Mouse (Mus musculus) thymus, postnatal 36 days (tissue): Measurements from ENCODE around the gene Mgll.

Source experiments
- DNase-seq, 2 experiments: peaks; one replicate each; pipeline ENCODE4 v3.0.0; 2022; ENCODE audit warnings: mixed read lengths in 2 of 2

Gene Mgll

DNA sequence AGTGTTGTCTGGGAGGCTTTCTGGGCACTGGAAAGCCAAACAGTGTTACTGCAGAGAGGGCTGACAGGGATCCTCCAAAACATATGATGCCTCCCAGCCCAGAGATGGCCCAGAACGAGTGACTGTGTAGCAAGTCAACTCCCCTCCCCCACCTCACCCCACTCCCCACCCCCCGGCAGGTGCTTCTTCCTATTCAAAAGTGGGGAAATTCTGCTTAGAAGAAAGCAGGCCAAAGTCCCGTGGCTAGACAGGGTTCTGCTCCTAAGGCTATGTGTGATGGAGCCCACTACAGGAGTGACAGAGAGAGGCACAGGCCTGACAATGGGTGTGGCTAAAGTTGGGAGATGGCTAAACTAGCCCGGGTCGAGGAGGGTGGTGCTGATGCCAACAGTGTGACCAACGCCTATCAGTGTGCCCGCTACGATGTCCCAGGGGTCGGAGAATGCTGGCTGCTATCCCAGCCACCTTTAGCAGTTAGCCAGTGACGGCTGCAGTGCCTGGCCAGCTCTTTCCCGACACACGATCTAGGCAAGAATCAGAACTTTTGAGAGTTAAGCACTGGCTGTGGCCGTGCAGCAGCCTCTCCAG is 52.2 kb downstream of the Mgll start:
- DNase-seq = no peak

DNA sequence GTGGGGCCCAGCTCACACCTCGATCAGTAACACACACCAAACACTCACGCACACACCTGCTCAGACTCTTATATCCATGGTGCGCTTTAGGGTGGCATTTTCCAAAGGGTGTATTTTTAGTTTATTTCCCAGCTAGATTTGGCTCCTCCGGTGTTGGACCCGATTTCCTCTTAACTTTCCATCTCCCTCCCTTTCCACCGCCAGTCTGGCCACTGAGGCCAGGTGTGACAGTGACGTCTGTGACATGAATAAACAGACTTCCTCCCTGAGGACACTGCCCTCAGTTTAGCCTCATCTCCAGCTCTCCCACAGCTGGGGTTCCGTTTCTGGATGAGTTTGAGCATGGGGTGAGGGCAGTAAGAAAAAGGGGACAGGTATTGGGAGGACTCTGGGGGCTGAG is 52.8 kb downstream of the Mgll start:
- DNase-seq = no peak

DNA sequence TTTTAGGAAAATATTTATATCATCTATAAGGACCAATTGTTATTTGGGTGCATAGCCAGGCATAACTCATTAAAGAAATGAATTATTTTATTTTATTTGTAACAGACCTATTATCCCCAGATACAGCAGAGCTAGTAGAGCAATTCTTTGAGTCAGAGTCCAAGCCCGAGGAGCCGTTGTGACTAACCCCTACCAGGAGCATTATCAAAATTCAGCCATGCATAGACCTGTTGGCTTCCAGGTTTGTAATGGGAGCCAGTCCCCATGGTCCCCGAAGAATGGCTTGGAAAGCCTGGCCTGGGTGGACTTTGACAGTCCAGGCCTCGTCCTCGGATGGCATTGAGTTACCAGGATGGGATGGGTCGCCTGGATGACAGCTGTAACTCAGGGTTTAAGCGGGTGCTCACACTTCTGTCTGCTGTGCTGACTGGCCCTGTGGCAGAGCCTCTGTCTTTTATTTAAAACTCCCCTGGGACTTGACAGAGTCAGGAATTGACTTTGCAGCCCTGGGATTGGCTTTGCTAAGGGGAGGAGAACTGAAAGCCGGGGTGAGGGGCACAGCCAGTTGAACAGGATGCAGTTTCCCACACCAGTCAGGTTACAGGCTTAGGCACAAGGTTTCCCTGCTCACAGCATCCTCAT is 54.0 kb downstream of the Mgll start:
- no peak for DNase-seq

DNA sequence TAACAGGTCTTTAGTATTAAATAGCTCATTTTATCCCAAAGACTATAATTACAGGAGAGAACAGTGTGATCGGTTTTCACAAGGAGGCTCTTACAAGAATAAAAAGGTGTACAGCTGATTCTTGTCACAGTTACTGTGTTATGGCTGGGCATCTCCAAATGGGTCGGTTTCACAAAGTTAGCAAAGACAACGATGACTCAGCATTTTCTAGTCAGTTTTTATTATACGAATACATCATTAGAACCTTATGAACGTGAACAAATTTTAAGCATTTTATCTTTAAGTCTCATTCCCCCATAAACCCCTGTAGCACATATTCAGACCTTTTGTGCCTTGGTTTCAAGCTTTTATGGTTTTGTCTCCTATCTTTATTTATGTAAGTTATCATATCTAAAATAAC is 55.5 kb downstream of the Mgll start:
- DNase-seq = no peak

DNA sequence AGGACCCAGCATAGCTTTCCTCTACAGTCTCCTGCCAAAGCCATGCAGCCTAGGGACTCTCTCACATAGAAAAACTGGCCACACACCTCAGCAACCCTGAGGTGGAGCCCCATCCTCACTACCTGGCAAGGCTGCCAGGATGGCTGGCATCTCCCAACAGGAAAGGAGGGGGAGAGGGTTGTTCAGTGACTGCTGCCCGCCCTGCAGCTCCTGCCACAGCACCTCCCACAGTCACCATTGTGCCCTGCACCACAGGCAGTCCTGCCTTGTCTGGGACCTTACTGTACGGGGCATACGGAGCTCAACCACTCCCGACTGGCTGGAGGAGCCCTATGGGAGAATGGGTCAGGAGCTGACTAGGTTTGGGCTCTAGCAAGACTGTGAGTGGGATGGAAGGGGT is 57.7 kb downstream of the Mgll start:
- DNase-seq = no peak

DNA sequence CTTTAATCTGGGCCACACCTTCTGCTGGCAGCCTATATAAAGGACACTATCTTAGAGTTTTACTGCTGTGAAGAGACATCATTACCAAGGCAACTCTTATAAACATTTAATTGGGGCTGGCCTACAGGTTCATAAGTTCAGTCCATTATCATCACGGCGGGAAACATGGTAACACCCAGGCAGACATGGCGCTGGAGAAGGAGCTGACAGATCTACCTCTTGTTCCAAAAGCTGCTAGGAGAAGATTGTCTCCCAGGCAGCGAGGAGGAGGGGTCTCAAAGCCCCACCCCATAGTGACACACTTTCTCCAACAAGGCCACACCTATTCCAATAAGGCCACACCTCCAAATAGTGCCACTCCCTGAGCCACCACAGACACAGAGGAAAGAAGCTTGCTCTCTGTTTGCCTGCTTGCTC is 58.8 kb downstream of the Mgll start:
- no peak for DNase-seq

DNA sequence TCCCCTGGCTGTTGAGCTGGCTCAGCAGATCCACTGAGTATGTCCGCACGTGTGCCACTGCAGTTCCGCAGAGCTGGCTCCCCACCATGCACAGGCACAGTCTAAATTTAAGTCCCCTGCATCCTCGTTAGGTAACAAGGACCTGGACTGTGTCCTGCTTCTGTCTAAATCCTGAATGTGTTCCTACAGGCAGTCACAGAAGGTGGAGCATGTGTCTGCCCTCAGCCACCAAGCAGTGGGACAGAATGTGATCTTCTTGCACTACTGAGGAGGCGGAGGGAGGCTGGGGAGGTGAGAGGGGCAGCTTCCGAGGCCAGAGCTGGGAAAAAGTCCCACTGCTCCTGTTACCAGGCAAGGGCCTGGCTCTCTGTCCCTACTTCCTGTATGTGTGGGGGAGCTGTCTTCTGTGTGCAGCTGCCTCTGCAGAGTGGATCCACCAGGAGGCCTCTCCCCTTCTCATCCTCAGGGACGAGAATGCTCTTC is 60.5 kb downstream of the Mgll start:
- no peak for DNase-seq

DNA sequence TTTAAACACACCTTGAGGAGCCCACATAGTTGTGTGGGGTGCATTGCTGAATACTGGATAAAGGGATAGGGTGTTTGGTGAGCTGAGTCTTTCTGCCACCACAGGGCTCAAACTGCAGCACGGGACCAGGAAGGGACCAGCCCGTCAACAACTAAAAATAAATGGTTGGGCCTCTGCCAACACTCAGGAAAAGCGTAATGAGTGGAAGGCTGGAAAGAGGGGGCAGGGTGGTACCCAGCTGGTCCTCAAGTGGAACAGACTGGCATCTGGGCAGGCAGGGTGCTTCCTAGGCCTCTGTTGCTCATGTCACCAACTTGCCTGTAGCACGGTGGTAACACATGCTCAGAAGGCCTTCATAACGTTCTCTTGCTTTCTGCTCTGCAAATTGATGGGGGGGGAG is 61.1 kb downstream of the Mgll start:
- no peak for DNase-seq

DNA sequence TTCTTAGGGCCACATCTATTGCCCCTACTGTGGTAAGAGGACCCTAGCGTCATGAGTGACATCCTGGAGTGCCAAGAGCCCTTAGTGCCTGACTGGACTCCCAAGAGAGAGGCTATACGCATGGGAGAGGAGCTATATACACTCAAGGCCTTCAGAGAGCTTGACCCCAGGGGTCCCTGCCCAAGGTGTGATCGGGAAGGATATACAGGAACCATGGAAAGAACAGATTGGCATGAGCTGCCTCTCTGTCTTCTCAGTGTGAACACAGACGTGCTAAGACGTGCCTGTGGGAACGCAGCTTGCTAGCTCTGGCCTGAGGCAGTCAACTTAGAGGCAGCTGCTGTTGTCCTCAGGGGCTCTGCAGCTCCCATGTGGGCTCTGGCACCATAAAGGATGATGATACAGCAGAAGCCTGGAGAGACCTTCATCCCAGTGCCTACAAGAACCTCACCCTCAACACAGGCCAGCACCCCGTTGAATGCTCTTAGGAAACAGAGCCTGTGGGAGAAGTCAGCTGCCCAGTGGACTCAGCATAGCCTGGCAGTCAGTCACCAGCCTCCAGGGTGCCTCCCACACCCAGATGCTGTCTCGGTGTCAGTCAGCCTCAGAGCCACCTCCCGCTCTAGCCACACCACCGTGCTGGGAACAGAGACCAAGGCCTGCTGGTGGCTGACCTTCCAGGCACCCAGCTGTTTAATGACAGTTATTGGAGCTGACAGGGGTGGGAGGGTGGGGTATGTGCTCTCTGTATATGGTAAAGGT is 61.8 kb downstream of the Mgll start:
- DNase-seq = no peak

DNA sequence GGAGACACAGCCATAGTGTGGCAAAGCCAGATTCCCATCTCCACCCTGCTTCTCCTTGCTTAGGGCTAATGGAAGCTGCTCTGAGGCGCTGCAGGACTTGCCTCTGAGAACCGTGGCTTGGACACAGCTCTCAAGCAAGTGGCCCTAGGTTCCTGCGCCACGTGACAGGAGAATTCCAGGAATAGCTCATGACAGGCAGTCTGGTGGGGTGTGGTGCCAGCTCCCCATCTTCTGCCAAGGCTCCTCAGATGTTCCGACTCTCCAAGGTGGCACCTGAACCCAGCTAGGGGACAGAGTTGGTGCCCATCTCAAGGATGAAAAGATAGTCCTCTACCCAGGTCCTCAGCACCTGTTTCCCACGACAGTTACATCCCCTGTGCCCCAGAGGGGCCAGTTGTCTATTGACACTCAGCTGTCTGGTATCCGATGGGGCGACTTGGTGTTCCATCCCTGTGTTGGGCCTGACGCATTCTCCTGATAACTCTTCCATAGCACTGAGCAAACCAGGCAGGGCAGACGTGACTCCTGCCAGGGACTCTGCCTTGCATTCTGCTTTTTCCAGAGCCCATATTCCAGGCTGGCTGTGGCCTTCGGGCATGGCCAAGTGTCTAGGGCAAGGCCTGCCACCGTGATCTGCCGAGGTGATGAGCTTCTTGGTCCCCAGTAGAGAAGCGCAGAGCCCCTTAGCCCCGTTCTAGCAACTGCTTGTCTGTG is 62.7 kb downstream of the Mgll start:
- DNase-seq = no peak

DNA sequence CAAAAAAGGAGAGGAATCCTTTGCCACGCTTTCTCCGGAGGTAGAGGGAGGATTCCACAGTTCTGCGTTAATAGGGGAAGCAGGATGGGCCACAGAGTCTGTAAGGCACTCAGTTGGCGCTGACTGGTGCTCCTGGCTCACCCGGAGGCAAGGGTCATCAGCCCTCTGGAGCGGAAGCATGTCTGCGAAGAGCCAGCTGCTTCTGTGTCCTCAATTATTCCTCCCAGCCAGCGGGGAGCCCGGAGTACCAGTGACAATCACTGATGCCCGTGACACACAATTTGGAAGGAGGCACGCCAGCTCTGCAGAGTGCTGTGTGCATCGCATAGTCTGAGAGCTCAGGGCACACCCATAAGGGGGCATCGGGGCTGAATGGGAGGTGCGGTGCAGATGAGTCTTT is 63.3 kb downstream of the Mgll start:
- DNase-seq = no peak

DNA sequence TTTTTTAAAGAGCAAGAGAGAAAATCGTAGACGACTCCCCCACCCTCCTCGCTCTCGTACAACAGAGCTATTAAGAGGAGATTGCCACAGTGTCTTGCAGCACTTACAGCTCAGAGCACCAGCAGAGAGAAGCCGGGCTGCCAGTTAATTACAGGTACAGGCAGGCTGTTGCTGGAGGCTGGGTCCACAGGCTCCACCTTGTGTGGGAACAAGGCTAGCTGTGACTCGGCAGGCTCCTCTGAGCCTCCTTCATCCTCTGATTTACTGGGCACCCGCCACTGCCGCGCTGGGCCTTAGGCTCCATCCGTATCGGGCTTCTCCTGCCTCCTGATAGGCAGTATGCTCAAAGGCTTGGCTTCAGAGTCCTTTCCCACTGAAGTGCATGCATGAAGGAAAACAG is 64.0 kb downstream of the Mgll start:
- DNase-seq = no peak

DNA sequence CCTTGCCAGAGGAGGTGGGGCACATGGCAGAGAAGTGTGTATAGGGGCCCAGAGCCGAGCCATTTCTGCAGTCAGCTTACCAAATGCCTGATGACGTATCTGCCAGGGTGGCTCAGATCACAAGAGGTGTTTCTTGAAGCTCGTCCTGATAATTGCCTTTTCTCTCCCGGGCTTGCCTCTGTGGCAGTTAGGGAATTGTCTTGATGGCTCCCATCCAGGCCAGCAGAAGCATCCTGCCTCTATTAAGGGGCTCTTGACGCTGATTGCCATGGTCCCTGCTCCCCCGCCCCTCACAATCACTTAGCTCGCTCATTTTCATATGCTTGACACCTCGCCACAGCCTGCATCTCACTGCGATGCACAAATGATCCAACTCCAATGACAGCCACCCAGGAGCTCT is 67.1 kb downstream of the Mgll start:
- no peak for DNase-seq

DNA sequence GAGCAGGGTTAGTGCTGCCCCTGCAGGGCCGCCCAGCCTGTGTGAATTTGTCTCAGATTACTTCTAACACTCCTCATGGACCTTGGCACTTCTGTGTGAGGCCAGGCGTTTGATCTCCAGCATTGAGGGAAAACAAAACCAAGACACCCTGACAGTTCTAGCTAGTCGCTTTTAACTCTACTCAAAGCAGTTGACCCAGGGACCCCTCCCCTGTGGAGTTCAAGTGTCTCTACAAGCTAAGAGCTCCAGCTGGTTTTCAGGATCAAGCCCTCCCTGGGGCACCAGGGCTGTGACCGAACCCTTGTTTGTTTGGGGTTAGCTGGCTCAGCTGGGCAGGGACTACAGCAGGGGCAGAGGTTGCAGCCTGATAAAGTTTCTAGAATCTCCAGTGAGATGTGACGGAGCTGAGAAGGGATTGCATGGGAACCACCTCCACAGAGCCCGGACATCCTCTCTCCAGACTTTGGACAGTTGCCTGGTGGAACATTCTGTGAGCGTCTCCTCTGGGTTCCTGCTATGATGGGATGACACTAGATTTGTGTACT is 68.0 kb downstream of the Mgll start:
- DNase-seq = no peak

DNA sequence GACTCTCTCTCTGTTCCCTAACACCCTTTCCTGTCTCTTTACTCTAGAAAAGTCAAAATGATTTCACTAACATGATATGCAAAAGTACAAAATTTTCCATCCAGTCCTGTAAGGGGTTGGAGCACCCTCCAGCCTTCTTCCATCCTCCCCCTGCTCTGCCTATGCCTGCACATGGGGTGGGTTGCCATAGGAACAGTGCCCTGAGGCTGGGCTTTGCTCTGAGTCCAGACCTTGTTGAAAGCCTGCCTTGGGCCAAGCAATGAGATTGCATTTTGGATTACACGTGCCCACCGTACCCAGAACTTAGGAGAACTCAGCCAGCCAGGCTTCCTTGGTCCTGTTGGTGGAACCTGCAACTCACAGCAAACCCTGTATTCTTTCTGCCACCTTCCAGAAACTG is 69.0 kb downstream of the Mgll start:
- no peak for DNase-seq

DNA sequence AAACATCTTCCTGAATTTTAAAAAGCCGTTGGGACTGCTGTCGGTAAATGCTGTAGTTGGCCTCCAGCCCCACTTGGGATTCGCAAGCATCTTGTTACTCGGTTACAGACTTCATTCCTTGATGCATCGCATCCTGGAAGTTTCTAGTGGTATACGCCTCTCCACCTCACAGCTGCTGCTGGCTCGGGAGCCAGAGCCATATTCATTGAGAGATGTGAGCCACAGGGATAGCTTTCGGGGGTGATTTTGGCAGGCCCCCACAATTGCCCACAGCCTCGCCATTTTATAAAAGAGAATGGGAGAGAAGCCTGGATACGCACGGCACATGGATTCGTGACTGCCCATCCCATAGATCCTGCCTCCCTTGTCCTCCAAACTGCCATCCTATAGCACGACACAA is 69.7 kb downstream of the Mgll start:
- DNase-seq = no peak

DNA sequence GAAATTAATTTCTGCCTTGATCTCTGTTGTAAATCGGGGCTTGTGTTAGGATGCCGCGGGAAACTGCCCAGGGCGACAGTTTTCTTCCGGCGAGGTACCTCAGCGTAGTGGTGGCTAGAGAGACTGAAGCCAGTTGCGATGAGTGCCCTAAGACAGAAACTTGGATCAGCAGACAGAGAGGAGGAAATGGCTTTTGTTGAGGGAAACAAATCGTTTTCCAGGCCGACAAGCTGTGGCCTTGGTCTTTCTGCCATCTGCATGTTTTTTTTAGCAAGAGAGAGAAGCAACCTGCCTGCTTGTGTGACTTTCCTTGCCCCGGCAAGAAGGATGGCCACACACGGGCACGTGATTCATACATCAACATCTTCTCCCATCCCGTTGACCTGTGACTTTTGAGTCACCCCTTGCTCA is 70.4 kb downstream of the Mgll start:
- DNase-seq = no peak

DNA sequence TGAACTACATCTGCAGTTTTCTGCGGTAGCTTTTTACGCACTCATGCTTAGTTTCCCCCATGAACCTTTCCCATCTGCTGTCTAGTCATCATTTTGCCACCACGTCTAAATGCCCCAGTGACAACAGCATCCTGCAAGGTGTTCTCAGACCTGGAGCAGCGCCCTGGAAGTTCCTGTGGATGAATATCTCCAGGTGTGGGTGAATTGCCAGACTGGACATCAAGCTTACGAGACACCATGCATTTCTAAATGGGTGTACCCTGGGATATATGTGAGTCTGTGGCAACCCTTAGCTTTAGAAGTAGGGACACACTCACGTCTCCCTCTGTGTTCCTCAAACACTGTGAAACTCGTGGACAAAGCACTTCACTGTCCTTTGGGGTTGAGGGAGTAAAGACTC is 76.0 kb downstream of the Mgll start:
- DNase-seq = no peak

DNA sequence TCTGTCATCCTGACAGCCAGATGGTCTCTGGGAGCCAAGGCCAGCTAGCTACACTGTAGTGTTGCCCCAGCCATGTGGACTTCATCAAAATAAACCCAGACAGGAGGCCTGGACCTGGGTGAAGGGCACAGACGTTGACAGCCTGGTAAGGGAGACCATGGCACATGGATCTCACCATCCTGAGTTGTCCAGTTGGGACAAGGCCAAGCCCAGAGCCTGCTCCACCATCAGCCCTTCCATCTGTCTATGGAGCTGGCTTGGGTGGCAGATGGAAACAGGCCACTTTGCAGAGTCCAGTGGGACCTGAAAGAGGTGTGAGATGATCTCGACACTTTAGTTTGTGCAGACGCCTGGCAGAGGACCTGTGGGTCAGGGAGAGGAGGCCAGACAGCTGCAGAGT is 76.5 kb downstream of the Mgll start:
- DNase-seq = no peak

DNA sequence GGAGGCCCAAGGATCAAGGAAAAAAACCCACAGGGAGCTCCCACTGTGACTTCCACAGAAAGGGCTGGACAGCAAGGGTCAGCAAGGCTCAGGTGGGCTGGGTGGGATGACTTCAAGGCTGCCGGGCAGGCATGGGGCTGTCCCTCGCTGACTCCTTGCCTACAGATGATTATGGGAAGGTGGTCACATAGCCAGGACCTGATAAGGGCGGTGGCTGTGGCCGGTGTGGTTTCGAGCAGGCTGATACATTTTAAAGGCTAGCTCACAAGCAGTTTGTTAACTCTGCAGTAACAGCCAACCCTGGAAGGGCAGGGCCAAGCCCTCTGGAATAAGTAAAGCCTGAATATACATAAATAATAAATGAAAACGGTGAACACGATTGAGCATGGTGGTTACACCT is 78.8 kb downstream of the Mgll start:
- DNase-seq = no peak

DNA sequence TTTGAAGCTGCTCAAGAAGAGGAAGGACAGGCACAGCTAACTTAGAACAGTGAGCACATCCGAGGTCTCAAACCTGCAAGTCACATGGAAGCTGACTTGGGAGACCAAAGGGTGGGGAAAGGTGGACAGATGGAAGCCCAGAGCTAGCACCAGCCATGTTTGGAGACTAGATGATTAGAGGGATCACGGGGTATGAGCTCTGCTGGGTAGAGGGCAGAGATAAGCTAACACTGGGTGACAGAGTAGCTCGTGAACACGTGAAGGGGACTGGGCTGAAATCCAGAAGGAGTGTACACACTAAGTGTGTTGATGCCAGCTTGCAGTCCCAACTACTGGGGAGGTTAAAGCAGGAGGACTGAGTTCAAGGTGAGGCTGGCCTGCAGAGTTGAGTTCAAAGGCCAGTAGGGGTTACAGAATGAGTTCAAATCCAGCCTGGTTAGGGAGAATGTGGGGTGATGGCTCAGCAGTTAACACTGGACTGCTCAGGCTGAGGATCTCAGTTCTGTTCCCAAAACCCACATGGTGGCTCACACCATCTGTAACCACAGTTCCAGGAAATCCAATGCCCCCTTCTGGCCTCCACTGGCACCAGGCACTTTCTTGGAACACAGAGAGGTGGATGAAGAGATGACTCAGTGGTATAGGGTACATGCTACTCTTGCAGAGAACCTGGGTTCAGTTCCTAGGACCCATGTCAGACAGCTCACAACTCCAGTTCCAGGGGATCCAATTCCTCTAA is 79.9 kb downstream of the Mgll start:
- DNase-seq = no peak

DNA sequence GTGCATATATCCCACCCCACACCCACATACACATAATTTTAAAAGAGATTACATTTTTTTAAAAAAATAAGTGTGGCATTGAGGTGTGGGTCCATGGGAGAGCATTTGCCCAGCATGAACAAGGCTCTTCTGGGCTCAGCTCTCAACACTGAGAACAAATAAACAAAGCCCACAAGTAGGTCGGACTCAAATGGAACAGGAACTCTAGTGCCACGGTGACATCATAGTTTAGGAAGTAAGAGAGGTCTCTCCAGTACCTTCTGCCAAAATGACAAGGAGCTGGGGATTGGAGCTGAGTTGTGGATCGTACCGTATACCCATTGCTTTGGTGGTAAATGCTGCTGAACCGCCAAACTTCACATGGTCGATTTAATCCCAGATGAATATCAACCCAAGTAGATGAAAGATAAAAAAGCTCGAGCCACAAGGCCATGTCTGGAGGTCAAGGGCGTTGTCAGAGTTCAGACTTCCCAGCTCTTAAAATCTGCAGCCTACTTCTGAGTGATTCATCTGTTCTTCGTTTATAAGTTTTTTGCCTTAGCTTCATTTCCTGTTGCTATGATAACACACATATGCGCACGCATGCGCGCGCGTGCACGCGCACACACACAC is 80.9 kb downstream of the Mgll start:
- no peak for DNase-seq
